Mouse (Mus musculus) splenic B cell, adult 2 months (primary cell): ENCODE results near the gene Prlh.
A peak's percentile ranks its signal among the peaks of the same experiment; 100 is the strongest.

ENCODE experiments used
- DNase-seq: peaks from one replicate; pipeline ENCODE4 v3.0.0-alpha.2; 2011; ENCODE audit warnings: low read depth, low spot score
- H3K27me3 ChIP-seq: 2 replicates; pipeline ENCODE4 v1.6.1; 2012; ENCODE audit warnings: mild to moderate bottlenecking, low read length, moderate library complexity, mixed read lengths; ENCODE audit not compliant: control insufficient read depth, poor library complexity, insufficient read depth, severe bottlenecking
- H3K36me3 ChIP-seq: 2 replicates; pipeline ENCODE4 v1.6.1; 2012; ENCODE audit warnings: mild to moderate bottlenecking, low read length, moderate library complexity, mixed read lengths; ENCODE audit not compliant: control insufficient read depth, poor library complexity, insufficient read depth, severe bottlenecking

The Prlh gene

DNA sequence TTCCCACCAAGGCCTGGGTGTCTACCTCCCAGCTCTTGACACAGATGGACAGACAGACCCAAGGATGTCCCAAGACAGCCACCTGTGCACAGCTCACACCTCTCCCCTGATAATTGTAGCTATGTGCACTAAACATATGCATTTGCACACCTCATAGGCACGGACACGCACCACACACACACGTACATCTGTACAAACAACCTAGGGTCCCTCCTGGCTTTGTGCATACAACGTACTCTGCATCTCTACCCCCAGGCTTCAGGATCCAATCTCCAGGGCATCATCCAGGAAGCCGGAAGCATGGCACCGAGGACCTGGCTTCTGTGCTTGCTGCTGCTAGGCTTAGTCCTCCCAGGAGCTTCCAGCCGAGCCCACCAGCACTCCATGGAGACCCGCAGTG lies at the start of gene Prlh:
TSS of gene Prlh (plus strand) at position 301 of the 400 bp plus-strand sequence.
- H3K27me3 ChIP-seq: no peaks in the 10 kb centered on the region; the same call in 1 of the 2 replicates
- no peaks in the 10 kb centered on the region for H3K36me3 ChIP-seq
- no peak for DNase-seq

- no peak for DNase-seq
- H3K27me3 ChIP-seq: no peaks in the 10 kb centered on the region
Measured at GRCm38 (mm10) chr1:90903211-90903945, 49.5 kb upstream of the Prlh start.

DNA sequence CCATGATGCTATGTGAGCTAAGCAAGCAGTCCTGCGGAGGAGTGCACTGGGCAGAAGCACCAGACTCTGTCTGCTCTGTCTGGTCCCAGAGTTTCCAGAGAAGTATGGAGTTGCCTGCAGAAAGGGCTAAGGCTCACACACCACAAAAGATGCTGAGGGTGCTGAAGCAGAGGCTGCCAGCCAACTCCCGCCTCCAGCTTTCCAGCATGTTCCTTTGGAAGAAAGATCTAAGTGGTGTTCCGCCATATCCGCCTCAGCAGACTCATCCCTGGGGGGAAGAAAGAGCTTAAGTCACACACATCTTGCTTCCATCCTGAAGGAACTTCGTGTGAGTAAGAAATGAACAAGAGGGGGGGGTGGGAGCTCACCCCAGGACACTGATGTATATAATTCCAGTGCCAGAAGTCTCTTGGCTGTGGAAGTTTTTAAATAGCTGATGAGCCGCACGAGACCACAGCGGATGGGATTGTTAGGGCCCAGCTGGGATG lies 48.9 kb upstream of the Prlh start:
- H3K36me3 ChIP-seq: no peaks in the 10 kb centered on the region
- H3K27me3 ChIP-seq: no peaks in the 10 kb centered on the region
- DNase-seq: no peak

More at GRCm38 (mm10) chr1:90903211-90903945, 49.5 kb upstream of the Prlh start:
- H3K36me3 ChIP-seq: no peaks in the 10 kb centered on the region

- Histone ChIP-seq H3K27me3 (no peaks in the 10 kb centered on the region), H3K36me3 (no peaks in the 10 kb centered on the region)
- no peak for DNase-seq
Measured at GRCm38 (mm10) chr1:90904729-90905404, 48.0 kb upstream of the Prlh start.

DNA sequence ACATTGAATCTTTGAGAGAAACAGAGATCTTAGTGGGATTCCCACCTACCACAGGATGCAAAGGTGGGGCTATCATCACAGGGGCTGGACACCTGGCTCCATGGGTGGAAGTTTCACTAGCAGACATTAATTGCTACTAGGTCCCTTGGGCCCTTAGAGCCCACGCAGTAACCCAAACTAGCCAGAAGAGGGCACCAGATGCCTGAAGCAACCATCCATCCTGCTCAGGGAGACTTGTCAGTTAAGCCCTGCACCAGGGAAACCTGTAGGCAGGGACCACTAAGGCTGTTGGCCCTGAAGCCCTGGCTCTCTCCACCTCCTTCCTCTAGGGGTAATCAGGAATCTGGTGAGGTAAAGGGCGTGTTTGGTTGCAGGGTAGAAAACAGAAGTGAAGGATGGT lies 46.6 kb upstream of the Prlh start:
- DNase-seq: peak; percentile 33
- H3K27me3 ChIP-seq: no peaks in the 10 kb centered on the region
- no peaks in the 10 kb centered on the region for H3K36me3 ChIP-seq

- no peaks in the 10 kb centered on the region for H3K36me3 ChIP-seq
- DNase-seq: no peak
- no peaks in the 10 kb centered on the region for H3K27me3 ChIP-seq
Measured at GRCm38 (mm10) chr1:90909161-90909560, 43.7 kb upstream of the Prlh start.

DNA sequence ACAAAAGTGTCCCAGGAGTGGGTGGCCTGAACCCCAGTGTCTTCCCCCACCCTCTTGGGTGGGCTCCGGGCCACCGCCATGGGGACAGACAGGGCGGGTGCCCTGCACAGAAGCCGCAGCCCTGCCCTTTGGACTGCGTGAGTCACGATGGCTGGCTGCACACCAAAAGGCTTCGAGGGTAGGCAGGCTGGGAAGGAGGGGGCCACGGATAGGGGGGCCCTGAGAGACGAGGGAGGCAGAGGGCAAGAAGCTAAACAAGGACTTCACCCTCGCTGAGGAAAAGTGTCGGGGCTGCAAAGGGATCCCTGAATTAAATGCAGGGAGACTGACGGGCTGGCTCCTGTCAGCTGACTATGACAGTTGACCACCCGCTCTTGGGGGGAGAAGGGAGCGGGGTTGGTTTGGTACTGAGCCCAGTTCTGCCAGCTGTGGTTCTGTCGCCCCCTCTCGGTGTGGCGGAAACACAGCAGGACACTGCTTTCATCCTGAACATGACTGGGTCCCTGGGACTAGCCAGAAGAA lies 43.2 kb upstream of the Prlh start:
- H3K36me3 ChIP-seq: no peaks in the 10 kb centered on the region
- H3K27me3 ChIP-seq: no peaks in the 10 kb centered on the region
- no peak for DNase-seq

GRCm38 (mm10) chr1:90913231-90913630 lies 39.7 kb upstream of the Prlh start:
- Histone ChIP-seq H3K36me3 (no peaks in the 10 kb centered on the region), H3K27me3 (no peaks in the 10 kb centered on the region)
- no peak for DNase-seq

- Histone ChIP-seq H3K27me3 (no peaks in the 10 kb centered on the region), H3K36me3 (no peaks in the 10 kb centered on the region)
- no peak for DNase-seq
Measured at GRCm38 (mm10) chr1:90914948-90915569, 37.8 kb upstream of the Prlh start, which contains the start of gene Mlph. Mlph (plus strand) TSS chr1:90915085.

- no peak for DNase-seq
- no peaks in the 10 kb centered on the region for H3K27me3 ChIP-seq
Measured at GRCm38 (mm10) chr1:90917509-90917908, 35.4 kb upstream of the Prlh start.

GRCm38 (mm10) chr1:90921687-90922086 lies 31.2 kb upstream of the Prlh start:
- Histone ChIP-seq H3K36me3 (no peaks in the 10 kb centered on the region), H3K27me3 (no peaks in the 10 kb centered on the region)
- DNase-seq: no peak

More at GRCm38 (mm10) chr1:90917509-90917908, 35.4 kb upstream of the Prlh start:
- H3K36me3 ChIP-seq: no peaks in the 10 kb centered on the region

- DNase-seq: no peak
- Histone ChIP-seq H3K36me3 (no peaks in the 10 kb centered on the region), H3K27me3 (no peaks in the 10 kb centered on the region)
Measured at GRCm38 (mm10) chr1:90926030-90926429, 26.9 kb upstream of the Prlh start.

- no peak for DNase-seq
- no peaks in the 10 kb centered on the region for H3K27me3 ChIP-seq
Measured at GRCm38 (mm10) chr1:90927308-90927707, 25.6 kb upstream of the Prlh start.

GRCm38 (mm10) chr1:90927929-90928574 lies 24.9 kb upstream of the Prlh start:
- Histone ChIP-seq H3K36me3 (no peaks in the 10 kb centered on the region), H3K27me3 (no peaks in the 10 kb centered on the region)
- DNase-seq: no peak

More at GRCm38 (mm10) chr1:90927308-90927707, 25.6 kb upstream of the Prlh start:
- H3K36me3 ChIP-seq: no peaks in the 10 kb centered on the region
